Mouse (Mus musculus): ENCODE results near the gene Slc25a35. TPM values are rescaled to one million over a fixed set of nuclear protein-coding genes. Genes with fewer than 3 reads are reported as not detected.
"Not testable (repeated sequence)": the region's sequence is repeated elsewhere in the genome, so short reads cannot be mapped to it uniquely, and the experiment has no call there.

Gene Slc25a35
- polyA plus RNA-seq, 1 experiment: not detected

DNA sequence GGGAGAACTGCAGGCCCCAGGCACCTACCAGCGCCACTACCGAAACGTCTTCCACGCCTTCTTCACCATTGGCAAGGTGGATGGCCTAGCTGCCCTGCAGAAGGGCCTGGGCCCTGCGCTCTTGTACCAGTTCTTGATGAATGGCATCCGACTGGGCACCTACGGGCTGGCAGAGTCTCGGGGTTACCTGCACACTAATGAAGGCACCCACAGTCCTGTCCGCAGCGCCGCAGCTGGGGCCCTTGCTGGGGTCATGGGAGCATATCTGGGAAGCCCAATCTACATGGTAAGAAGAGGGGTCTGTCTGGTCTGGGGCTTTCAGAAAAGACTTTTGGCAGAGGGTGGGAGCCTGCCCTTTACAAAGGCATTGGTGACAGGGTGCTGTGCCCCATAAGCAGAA, 821 bp downstream of the Slc25a35 start:
- no peak for TF ChIP-seq CTCF (IDR thresholded peaks at IDR 0.05; ENCODE audit: insufficient read depth, low read depth, low read length)
- TF ChIP-seq POLR2A (IDR thresholded peaks at IDR 0.05; ENCODE audit: insufficient read depth, low read depth, low read length): no peak
- no peak overlapping the region for H3K27ac ChIP-seq (ENCODE audit: insufficient read depth, low read depth, low read length)
- peaks cover 16% of the 10 kb centered on the region; the same call in 1 of the 2 replicates for H3K4me1 ChIP-seq (ENCODE audit: control insufficient read depth, insufficient read depth, low read length)
- WGBS: 88% methylated on average over 11 of the region's 11 CpGs
- no peak overlapping the region for H3K4me3 ChIP-seq (ENCODE audit: insufficient read depth, low read depth, low read length)

DNA sequence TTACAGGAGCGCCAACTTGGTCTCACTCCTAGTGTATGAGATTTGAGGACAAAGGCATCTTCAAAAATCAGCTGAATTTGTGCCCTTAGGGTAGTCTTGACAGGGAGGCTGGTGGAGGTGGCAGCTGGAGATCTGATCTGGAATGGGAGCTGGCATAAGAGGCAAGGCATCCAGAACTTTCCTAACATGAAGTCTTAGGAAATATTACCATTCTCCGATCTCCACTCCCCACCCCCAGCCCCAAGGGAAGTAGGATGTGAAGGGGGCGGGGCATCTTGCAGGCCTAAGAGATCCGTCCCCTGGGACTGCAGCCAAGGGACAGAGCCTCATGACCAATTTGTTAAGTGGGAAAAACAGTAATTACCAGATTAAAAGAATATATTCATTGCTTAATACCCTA, 2.3 kb downstream of the Slc25a35 start:
- 65% methylated on average over 4 of the region's 4 CpGs for WGBS
- Histone ChIP-seq H3K27ac (ENCODE audit: insufficient read depth, low read depth, low read length) (no peak overlapping the region), H3K4me1 (ENCODE audit: control insufficient read depth, insufficient read depth, low read length) (peaks cover 16% of the 10 kb centered on the region; the same call in 1 of the 2 replicates), H3K4me3 (ENCODE audit: insufficient read depth, low read depth, low read length) (no peak overlapping the region)
- TF ChIP-seq CTCF (IDR thresholded peaks at IDR 0.05; ENCODE audit: insufficient read depth, low read depth, low read length) (no peak), POLR2A (IDR thresholded peaks at IDR 0.05; ENCODE audit: insufficient read depth, low read depth, low read length) (no peak)

DNA sequence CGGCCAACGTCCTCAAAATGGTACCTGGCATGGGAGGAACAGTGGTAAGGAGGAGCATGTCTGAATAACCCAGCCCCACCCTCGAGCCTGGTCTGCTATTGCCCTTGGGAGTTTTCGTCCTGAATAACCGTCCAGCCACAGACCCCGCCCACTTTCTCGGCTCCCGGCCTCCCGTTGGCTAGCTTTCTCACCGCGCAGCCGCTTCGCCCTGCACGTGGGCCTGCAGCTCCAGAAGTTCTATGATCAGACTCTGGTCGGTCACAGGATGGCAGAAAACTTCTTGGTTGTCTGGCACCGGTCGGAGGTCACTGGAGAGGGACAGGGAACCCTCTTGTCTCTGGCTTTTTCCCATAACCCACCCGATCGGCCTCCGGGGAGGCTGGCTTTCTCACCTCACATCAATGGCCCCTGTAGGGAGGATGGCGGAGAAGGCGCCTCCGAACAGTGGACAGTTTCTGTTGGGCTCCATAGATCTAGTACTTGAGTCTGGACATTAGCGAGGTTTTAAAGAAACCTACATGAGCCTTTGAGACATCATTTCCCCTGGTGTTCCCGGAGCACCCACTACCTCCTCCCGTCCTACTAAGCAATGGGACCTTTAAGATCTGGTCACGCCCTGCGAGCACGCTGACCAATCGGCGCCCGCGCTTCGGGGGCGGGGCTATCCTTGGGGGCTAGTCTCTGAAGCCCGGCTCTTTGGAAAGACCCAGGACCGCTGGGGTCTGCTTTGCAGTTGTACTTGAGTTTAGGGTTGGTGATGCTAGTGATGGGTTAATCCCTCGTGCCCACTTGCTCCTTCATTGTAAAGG, 5.5 kb downstream of the Slc25a35 start:
- not testable (repeated sequence) for H3K27ac ChIP-seq (ENCODE audit: insufficient read depth, low read depth, low read length)
- WGBS: 3% methylated on average over 38 of the region's 38 CpGs
- peak overlapping the region; percentile 48 for H3K4me3 ChIP-seq (ENCODE audit: insufficient read depth, low read depth, low read length)
- H3K4me1 ChIP-seq (ENCODE audit: control insufficient read depth, insufficient read depth, low read length): peaks cover 16% of the 10 kb centered on the region; the same call in 1 of the 2 replicates

DNA sequence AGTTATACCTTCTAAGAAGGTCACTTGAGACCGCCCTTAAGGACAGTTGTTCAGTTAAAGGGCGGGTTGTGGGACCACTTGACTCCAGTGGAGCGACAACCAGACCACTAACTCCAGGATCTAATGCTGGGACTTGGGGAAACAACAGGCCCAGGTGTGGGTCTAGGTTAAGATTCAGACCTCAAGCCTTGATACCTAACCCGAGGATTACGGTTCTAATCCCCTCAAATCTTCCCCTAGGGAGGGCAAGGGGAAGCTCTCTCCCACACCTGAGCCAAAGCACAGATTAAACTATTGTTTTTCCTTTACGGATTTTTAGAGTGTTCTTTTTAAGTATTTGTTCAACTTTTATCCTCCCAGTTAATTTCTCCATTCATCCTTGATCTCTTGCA, 6.1 kb downstream of the Slc25a35 start:
- Histone ChIP-seq H3K27ac (ENCODE audit: insufficient read depth, low read depth, low read length) (no peak overlapping the region), H3K4me1 (ENCODE audit: control insufficient read depth, insufficient read depth, low read length) (peaks cover 13% of the 10 kb centered on the region; the same call in 1 of the 2 replicates), H3K4me3 (ENCODE audit: insufficient read depth, low read depth, low read length) (peak overlapping the region; percentile 48)
- TF ChIP-seq CTCF (IDR thresholded peaks at IDR 0.05; ENCODE audit: insufficient read depth, low read depth, low read length) (no peak), POLR2A (IDR thresholded peaks at IDR 0.05; ENCODE audit: insufficient read depth, low read depth, low read length) (no peak)
- 33% methylated on average over 6 of the region's 6 CpGs for whole genome bisulfite sequencing

DNA sequence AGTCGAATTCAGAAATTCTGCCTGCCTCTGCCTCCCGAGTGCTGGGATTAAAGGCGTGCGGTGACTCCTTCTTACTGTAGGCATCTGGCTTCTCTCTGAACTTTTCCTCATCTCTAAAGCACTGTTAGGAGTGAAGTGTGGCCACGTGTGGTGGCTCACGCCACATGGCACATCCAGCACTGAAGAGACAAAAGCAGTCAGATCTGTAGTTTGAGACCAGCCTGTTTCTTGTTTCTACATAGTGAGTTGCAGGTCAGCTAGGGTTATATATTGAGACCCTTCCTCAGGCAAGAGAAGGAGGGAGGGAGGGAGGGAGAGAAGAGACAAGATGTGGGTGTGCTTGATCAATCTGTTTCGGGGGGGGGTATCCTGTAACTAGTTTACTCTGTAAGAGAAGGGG, 7.2 kb downstream of the Slc25a35 start, which contains the start of gene Rangrf:
Rangrf (minus strand) TSS at position 101 of the 400 bp plus-strand sequence.
- 88% methylated on average over 7 of the region's 7 CpGs for WGBS
- peaks cover 13% of the 10 kb centered on the region; the same call in 1 of the 2 replicates for H3K4me1 ChIP-seq (ENCODE audit: control insufficient read depth, insufficient read depth, low read length)
- H3K27ac ChIP-seq (ENCODE audit: insufficient read depth, low read depth, low read length): no peak within 1 kb of the TSS
- H3K4me3 ChIP-seq (ENCODE audit: insufficient read depth, low read depth, low read length): peak within 1 kb of the TSS; percentile 48; the same call in 1 of the 2 replicates
- TF ChIP-seq CTCF (IDR thresholded peaks at IDR 0.05; ENCODE audit: insufficient read depth, low read depth, low read length): no peak
- no peak for TF ChIP-seq POLR2A (IDR thresholded peaks at IDR 0.05; ENCODE audit: insufficient read depth, low read depth, low read length)

DNA sequence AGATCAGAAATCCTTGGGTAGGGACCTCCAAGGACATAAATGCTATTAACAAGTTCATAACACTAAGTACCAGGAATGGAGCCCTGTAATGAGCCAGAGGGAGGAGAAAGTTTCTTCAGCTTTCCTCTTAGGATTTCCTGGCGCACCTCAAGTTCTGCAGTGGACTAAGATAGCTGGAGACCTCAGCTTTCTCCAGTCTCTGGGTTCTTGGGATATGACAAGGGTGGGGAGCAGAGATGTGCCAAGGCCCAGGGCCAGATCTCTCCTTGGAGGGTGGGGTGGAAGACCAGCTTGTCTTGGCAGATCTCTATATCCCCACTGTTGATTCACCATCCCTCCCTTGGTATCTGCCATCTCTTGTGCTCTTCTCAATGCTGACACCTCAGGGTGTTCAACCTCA, 7.7 kb downstream of the Slc25a35 start:
- 100% methylated on average over 1 of the region's 1 CpGs for WGBS
- Histone ChIP-seq H3K27ac (ENCODE audit: insufficient read depth, low read depth, low read length) (no peak overlapping the region), H3K4me3 (ENCODE audit: insufficient read depth, low read depth, low read length) (no peak overlapping the region), H3K4me1 (ENCODE audit: control insufficient read depth, insufficient read depth, low read length) (peaks cover 13% of the 10 kb centered on the region; the same call in 1 of the 2 replicates)
- TF ChIP-seq POLR2A (IDR thresholded peaks at IDR 0.05; ENCODE audit: insufficient read depth, low read depth, low read length) (no peak), CTCF (IDR thresholded peaks at IDR 0.05; ENCODE audit: insufficient read depth, low read depth, low read length) (no peak)

DNA sequence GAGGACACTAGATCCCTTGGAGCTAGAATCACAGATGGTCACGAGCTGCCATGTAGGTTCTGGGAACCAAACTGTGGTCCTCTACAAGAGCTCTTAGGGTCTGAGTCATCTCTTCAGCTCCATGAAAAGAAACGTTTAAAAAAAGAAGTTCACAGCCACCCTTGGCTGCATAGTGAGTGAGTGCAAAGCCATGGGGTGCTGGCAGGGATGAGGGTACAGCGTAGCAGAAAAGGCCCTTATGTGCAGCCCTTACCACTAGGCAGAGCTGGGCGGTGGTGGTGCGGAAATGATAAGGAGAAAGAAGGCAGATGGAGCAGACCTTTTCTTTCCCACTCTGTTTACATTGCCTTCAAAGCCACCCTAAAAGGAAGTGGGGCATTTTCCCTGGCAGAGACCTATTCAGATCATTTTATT, 11.4 kb downstream of the Slc25a35 start:
- no peak overlapping the region for H3K4me3 ChIP-seq (ENCODE audit: insufficient read depth, low read depth, low read length)
- 58% methylated on average over 5 of the region's 5 CpGs for WGBS
- H3K4me1 ChIP-seq (ENCODE audit: control insufficient read depth, insufficient read depth, low read length): no peaks in the 10 kb centered on the region; the same call in 1 of the 2 replicates
- TF ChIP-seq POLR2A (IDR thresholded peaks at IDR 0.05; ENCODE audit: insufficient read depth, low read depth, low read length) (no peak), CTCF (IDR thresholded peaks at IDR 0.05; ENCODE audit: insufficient read depth, low read depth, low read length) (no peak)
- no peak overlapping the region for H3K27ac ChIP-seq (ENCODE audit: insufficient read depth, low read depth, low read length)

DNA sequence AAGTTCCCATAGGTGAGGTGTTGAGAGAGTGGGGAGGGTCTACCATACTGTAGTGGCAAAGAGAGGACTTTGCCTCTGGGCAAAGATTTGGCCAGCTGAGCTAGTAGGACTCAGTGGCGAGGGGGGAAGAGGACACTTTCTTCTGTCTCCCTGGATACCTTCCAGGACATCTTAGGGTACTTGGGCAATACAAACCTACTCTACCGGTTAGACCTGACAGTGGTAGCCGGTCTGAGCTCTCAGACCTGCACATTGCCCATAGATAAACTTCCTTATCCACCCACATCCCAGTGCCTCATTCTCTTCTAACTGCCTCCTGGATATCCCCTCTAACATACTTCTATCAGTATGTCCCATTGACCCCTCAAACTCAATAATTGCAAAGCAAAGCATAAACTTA, 13.0 kb downstream of the Slc25a35 start:
- 72% methylated on average over 3 of the region's 3 CpGs for WGBS
- Histone ChIP-seq H3K4me1 (ENCODE audit: control insufficient read depth, insufficient read depth, low read length) (no peaks in the 10 kb centered on the region; the same call in 1 of the 2 replicates), H3K4me3 (ENCODE audit: insufficient read depth, low read depth, low read length) (no peak overlapping the region), H3K27ac (ENCODE audit: insufficient read depth, low read depth, low read length) (no peak overlapping the region)
- no peak for TF ChIP-seq POLR2A (IDR thresholded peaks at IDR 0.05; ENCODE audit: insufficient read depth, low read depth, low read length)
- TF ChIP-seq CTCF (IDR thresholded peaks at IDR 0.05; ENCODE audit: insufficient read depth, low read depth, low read length): no peak

DNA sequence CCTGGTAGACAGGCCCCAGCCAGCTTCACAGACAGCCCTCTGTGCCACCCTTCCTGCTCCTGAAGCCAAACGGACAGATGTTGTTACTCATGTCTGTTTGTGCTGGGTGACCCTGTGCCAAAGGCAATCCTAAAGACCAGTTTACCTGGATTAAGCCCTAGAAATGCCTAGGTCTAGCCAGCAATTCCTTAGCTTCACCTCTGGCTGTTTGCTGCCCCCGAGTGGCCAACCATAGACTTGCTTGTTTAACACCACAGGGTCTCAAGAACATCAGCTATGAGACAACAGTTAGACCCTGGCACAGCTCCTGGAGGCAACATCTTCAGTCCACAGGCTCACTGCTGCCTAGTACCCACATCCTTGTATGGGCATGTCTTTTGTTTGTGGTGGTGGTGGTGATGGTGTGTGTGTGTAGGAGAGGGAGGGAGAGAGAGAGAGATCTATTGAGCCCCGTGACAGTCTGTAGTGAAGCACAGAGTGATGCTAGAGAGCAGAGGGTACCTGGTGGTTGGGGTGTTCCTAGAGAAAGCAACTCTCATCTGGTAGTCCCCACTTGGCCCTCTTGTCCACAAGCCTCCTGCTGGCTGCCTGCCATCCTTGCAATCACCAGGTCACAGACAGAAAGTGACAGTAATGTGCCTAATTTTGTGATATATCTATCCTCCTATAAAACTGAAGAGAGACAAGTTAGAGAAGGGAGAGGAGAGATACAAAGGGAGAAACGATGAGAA, 14.9 kb downstream of the Slc25a35 start:
- Histone ChIP-seq H3K4me3 (ENCODE audit: insufficient read depth, low read depth, low read length) (no peak overlapping the region), H3K27ac (ENCODE audit: insufficient read depth, low read depth, low read length) (no peak overlapping the region), H3K4me1 (ENCODE audit: control insufficient read depth, insufficient read depth, low read length) (no peaks in the 10 kb centered on the region; the same call in 1 of the 2 replicates)
- WGBS: 37% methylated on average over 4 of the region's 4 CpGs
- no peak for TF ChIP-seq CTCF (IDR thresholded peaks at IDR 0.05; ENCODE audit: insufficient read depth, low read depth, low read length)
- no peak for TF ChIP-seq POLR2A (IDR thresholded peaks at IDR 0.05; ENCODE audit: insufficient read depth, low read depth, low read length)

Measured in olfactory bulb, adult 2 months (tissue).